Mouse (Mus musculus) forebrain, embryonic 14.5 days (tissue): Measurements from ENCODE around the gene Cdc42se1. TPM values are rescaled to one million over a fixed set of nuclear protein-coding genes. Genes with fewer than 3 reads are reported as not detected.
A peak's percentile ranks its signal among the peaks of the same experiment; 100 is the strongest.

ENCODE experiments used
- ATAC-seq: fragments of 200-750 bp; cut with Nextera tagmentation; 2 replicates; pipeline ENCODE4 v1.8.0; 2017; ENCODE audit warnings: mild to moderate bottlenecking, moderate library complexity
- DNase-seq: peaks from one replicate; pipeline ENCODE4 v3.0.0-alpha.2; 2015; ENCODE audit warnings: low spot score
- H3K27ac ChIP-seq: fragments of 300-500 bp; sonication (generic); 2 replicates; pipeline ENCODE4 v1.5.1; 2014; ENCODE audit warnings: low read depth, mild to moderate bottlenecking, control low read depth, low read length, moderate library complexity
- H3K27me3 ChIP-seq: fragments of 300-500 bp; sonication (generic); replicated peaks from 2 replicates; pipeline ENCODE4 v1.6.1; 2014; ENCODE audit warnings: low read length, control low read depth, mixed read lengths; ENCODE audit not compliant: control insufficient read depth, insufficient read depth
- H3K36me3 ChIP-seq: fragments of 300-500 bp; sonication (generic); 2 replicates; pipeline ENCODE4 v1.6.1; 2014; ENCODE audit warnings: low read length, control low read depth; ENCODE audit not compliant: control insufficient read depth, insufficient read depth
- H3K4me1 ChIP-seq: fragments of 300-500 bp; sonication (generic); 2 replicates; pipeline ENCODE4 v1.6.1; 2014; ENCODE audit warnings: antibody characterized with exemption, low read length, control low read depth; ENCODE audit not compliant: control insufficient read depth, insufficient read depth
- H3K4me2 ChIP-seq: fragments of 300-500 bp; sonication (generic); 2 replicates; pipeline ENCODE4 v1.6.1; 2014; ENCODE audit warnings: mild to moderate bottlenecking, control low read depth, low read length
- H3K4me3 ChIP-seq: fragments of 300-500 bp; sonication (generic); 2 replicates; pipeline ENCODE4 v1.5.1; 2014; ENCODE audit warnings: low read depth, low read length, control low read depth
- H3K9ac ChIP-seq: fragments of 300-500 bp; sonication (generic); 2 replicates; pipeline ENCODE4 v1.6.1; 2014; ENCODE audit warnings: mild to moderate bottlenecking, low read length, control low read depth, moderate library complexity
- H3K9me3 ChIP-seq: fragments of 300-500 bp; sonication (generic); replicated peaks from 2 replicates; pipeline ENCODE4 v1.6.1; 2016; ENCODE audit warnings: low read length, control low read depth, mixed read lengths; ENCODE audit not compliant: control insufficient read depth
- WGBS: fragments of 180-500 bp; shearing (Covaris S2); extraction: QIAGEN DNeasy Blood & Tissue Kit; methylation state at CpG from one replicate; pipeline ENCODE4 v1.1.7; 2014; 5-methylcytosine and 5-hydroxymethylcytosine counted together
- polyA plus RNA-seq: library from polyadenylated mRNA; unstranded; fragments of >200 nt; fragmentation: Nextera tagmentation; extraction: Ambion mirVana; gene quantifications from 2 replicates; pipeline ENCODE4 v1.2.1, GENCODE M21; 2014

Cdc42se1 gene
- polyA plus RNA-seq, 1 experiment from 2014 or later = 99.7 TPM

DNA sequence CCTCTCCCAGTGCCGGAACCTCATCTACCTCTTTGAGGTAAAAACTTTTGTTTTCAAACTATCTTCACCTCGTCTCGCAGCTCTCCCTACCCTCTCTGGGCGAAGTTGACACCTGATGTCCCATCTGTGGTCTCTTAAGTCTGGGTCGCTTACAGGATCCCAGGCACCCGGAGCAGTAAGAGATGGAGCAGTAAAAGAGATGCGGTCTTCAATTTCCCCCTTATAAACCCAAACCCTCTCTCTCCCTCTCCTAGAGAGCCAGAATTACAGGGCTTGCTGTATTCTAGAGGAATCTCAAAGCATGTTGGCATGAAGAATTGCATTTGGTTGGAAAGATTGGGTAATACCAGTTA is 55.0 kb downstream of the Cdc42se1 start:
- Histone ChIP-seq H3K4me1 (peaks cover 11% of the 10 kb centered on the region), H3K9ac (peak overlapping the region; percentile 87), H3K4me3 (peak overlapping the region; percentile 67), H3K4me2 (peak overlapping the region; percentile 63), H3K9me3 (no peaks in the 10 kb centered on the region), H3K27ac (peak overlapping the region; percentile 95), H3K36me3 (peaks cover 16% of the 10 kb centered on the region), H3K27me3 (no peaks in the 10 kb centered on the region)
- DNase-seq (no peak), ATAC-seq (no peak)
- 2% methylated on average over 7 of the region's 7 CpGs for WGBS

DNA sequence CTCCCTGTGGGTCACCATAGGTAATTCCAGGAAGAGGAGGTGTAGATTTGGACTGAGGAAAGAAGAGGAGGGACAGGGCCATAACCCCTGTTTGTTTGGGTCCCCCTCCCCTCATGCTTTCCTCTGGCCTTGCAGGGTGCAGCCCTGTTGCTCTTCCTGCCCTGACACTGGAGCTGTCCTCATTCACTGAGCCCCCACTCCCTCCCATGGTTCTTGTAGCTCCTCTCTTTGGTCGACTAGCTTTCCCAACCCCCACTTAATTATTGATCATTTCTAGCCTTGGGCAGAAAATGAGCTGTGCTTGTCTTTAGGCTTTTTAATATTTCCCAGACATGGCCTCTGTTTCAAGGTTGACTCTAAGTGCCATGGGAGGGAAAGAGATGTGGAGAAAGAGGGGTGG is 55.5 kb downstream of the Cdc42se1 start:
- H3K27ac ChIP-seq = 0 out of 2 replicates have a peak overlapping the region, but pooled peaks have one; percentile 95

DNA sequence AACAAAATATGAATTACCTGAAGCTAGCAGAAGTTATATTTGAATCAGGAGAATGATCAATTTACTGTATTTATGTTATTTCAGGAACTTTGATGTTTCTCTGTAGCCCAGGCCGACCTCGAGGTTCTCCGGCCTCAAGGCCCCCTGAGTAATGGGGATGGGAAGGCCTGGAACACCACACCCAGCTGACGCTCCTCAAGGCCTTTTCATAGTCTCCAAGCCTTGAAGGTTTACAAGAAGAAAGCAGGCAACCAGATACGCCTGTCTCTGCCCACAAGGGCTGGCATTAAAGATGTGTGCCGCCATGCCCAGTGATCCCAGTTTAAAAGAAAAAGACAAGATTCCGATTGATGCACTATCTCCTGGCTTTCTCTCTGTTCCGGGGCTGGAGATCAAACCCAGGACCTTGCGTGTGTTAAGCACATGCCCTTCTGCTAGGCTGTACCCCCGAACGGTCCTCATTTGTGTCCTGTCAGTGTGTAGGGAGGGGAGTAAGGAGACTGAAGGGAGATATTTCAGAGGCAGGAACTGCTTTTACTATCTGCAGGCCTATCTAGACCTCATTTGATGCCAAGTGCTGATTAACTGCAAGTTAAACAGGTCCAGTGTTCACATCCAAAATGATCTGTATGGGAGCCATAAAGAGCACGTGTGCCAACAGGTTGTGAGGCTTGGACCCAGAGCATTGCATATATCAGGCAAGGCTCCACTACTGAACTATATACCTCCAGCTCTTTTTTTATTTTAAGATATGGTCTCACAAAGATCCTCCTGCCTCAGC is 56.2 kb downstream of the Cdc42se1 start:
- 91% methylated on average over 12 of the region's 12 CpGs for WGBS
- Histone ChIP-seq H3K9me3 (no peaks in the 10 kb centered on the region), H3K9ac (peak overlapping the region; percentile 87), H3K36me3 (peaks cover 26% of the 10 kb centered on the region), H3K27me3 (no peaks in the 10 kb centered on the region), H3K4me1 (peaks cover 11% of the 10 kb centered on the region), H3K4me2 (peak overlapping the region; percentile 63), H3K4me3 (0 out of 2 replicates have a peak overlapping the region, but pooled peaks have one; percentile 67), H3K27ac (no peak overlapping the region)
- DNase-seq = no peak
- no peak for ATAC-seq

More for the DNA sequence above, 55.5 kb downstream of the Cdc42se1 start:
- Histone ChIP-seq H3K27me3 (no peaks in the 10 kb centered on the region), H3K4me1 (peaks cover 11% of the 10 kb centered on the region), H3K4me2 (peak overlapping the region; percentile 63), H3K36me3 (peaks cover 20% of the 10 kb centered on the region), H3K9ac (peak overlapping the region; percentile 87), H3K4me3 (peak overlapping the region; percentile 67), H3K9me3 (no peaks in the 10 kb centered on the region)
- ATAC-seq = no peak
- WGBS = 17% methylated on average over 1 of the region's 1 CpGs
- DNase-seq = no peak

DNA sequence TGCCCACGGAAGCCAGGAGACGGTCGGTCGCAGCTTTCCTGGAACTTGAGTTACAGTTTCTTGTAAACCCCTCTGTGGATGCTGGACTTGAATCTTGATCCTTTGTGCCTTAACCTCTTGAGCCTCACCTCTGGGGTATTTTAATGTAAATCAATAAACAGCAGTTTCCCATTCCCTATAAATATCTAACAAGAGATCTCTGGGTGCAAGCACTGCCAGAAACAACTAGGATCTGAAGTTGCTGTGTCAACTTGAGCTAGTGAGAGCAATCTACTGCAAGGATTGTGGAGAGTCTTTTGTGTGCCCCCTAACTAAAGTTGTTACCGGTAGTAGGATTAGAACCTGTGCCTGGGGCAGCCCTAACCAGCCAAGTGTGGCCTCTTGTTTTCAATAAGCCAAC is 56.9 kb downstream of the Cdc42se1 start:
- WGBS = 96% methylated on average over 5 of the region's 5 CpGs
- Histone ChIP-seq H3K4me3 (no peak overlapping the region), H3K27ac (no peak overlapping the region), H3K9ac (0 out of 2 replicates have a peak overlapping the region, but pooled peaks have one; percentile 17), H3K4me2 (no peak overlapping the region), H3K9me3 (no peaks in the 10 kb centered on the region), H3K27me3 (no peaks in the 10 kb centered on the region), H3K36me3 (peaks cover 33% of the 10 kb centered on the region), H3K4me1 (peaks cover 11% of the 10 kb centered on the region)
- DNase-seq (no peak), ATAC-seq (no peak)

Other genes starting within 250 kb of the Cdc42se1 start
- 16.4 and 21.8 TPM in 2 replicates for gene Zfp687, start 213.3 kb upstream of the Cdc42se1 start, polyA plus RNA-seq
- 293 and 334 TPM in 2 replicates for gene Psmd4, start 186.1 kb upstream of the Cdc42se1 start, polyA plus RNA-seq
- gene Pip5k1a, start 121.8 kb upstream of the Cdc42se1 start, polyA plus RNA-seq = 14.2 and 16.4 TPM in 2 replicates
- gene Vps72, start 117.7 kb upstream of the Cdc42se1 start, polyA plus RNA-seq = 225 and 235 TPM in 2 replicates
- 0.55 and 0.83 TPM in 2 replicates for gene Tmod4, start 104.3 kb upstream of the Cdc42se1 start, polyA plus RNA-seq
- gene Scnm1, start 94.7 kb upstream of the Cdc42se1 start, polyA plus RNA-seq = 99.6 and 107 TPM in 2 replicates
- 31.4 and 31.8 TPM in 2 replicates for gene Lysmd1, start 94.6 kb upstream of the Cdc42se1 start, polyA plus RNA-seq
- gene Tnfaip8l2, start 86.4 kb upstream of the Cdc42se1 start, polyA plus RNA-seq = 2.6 and 2.9 TPM in 2 replicates
- 22.8 and 25.2 TPM in 2 replicates for gene Sema6c, start 68.3 kb upstream of the Cdc42se1 start, polyA plus RNA-seq
- gene Gabpb2, start 10.8 kb upstream of the Cdc42se1 start, polyA plus RNA-seq = 4.0 and 4.3 TPM in 2 replicates
- gene Mllt11, start 3.4 kb downstream of the Cdc42se1 start, polyA plus RNA-seq = 444 and 548 TPM in 2 replicates
- gene Gm128, start 12.9 kb downstream of the Cdc42se1 start, polyA plus RNA-seq = 0.17 TPM in 1 of 2 replicates, not detected in the other
- not detected in 2 replicates for gene Bnipl, start 22.5 kb downstream of the Cdc42se1 start, polyA plus RNA-seq
- gene Mindy1, start 52.6 kb downstream of the Cdc42se1 start, polyA plus RNA-seq = 48.6 and 50.7 TPM in 2 replicates
- 40.7 and 42.7 TPM in 2 replicates for gene Prune1, start 53.3 kb downstream of the Cdc42se1 start, polyA plus RNA-seq
- 0.27 and 0.64 TPM in 2 replicates for gene Anxa9, start 78.4 kb downstream of the Cdc42se1 start, polyA plus RNA-seq
- 75.8 and 91.8 TPM in 2 replicates for gene Cers2, start 86.1 kb downstream of the Cdc42se1 start, polyA plus RNA-seq
- 42.2 and 48.9 TPM in 2 replicates for gene Setdb1, start 128.5 kb downstream of the Cdc42se1 start, polyA plus RNA-seq
- not detected in 2 replicates for gene 4930558C23Rik, start 174.1 kb downstream of the Cdc42se1 start, polyA plus RNA-seq
- gene Arnt, start 205.7 kb downstream of the Cdc42se1 start, polyA plus RNA-seq = 9.0 and 12.5 TPM in 2 replicates